Mouse (Mus musculus): ENCODE data around the gene Vmn1r232.

Vmn1r232 gene

DNA sequence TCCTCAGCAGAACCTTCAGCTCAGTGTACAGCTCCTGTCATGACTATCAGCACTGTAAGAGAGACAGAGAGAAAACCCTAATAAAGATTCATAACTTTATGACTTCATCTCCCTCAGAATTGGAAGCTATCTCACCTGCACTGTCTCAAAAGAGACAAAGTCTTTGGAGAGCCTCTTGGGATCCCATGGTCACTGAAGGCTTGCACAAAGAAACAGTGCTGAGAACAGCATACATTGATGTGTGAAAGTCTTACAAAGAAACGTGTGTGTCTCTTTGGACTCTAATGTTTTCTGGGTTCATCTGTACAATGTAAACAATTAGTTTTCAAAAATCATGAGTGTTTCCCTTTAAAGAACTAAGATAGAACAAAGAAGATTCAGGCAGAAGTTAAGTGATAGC lies at the start of gene Vmn1r232:
Gene Vmn1r232 (minus strand): TSS at position 101 of the 400 bp plus-strand sequence.
- DNase-seq (ENCODE audit: low read depth, low spot score): no peak

DNA sequence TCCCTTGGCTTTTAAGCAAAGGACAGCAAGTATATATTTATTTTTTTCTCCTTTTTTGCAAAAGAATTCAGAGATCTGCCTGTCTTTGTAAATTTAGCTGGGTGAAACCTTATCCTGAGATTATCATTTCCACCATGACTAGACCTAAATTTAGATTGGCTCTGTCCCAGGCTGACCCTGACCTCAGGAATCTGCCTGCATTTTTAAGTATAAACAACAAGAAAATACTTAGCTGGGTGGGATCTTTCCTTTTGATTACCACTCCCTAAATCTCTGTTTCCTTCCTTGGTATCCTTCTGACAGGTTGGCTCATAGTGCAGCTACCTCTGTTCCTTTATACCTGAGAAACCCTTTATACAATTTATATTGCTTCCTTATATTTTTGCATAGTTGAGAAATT lies 47.2 kb upstream of the Vmn1r232 start:
- DNase-seq (ENCODE audit: low read depth, low spot score): no peak

DNA sequence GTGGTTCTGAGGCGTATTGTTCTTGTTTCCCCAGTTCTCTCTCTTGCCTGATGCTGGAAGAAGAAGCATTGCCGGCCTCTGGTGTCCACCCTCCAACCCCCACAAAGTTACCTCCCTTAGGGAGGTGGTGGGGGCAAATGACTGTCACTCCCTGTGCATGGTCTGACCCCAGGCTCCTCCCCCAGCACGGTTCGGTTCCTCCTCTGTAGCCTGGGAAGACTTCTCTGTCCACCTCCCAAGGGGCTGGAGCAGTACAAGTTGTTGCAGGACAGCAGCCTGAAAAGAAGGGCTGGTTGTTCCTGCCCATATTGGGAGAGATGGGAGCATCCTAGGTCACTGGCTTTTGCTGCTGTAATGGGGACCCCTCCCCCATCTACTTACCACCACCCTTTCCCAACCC lies 45.9 kb upstream of the Vmn1r232 start:
- DNase-seq (ENCODE audit: low read depth, low spot score): no peak

- no peak for DNase-seq (ENCODE audit: low read depth, low spot score)
Measured at GRCm38 (mm10) chr17:20960386-20960785, 40.9 kb upstream of the Vmn1r232 start.

- peak; percentile 14 for DNase-seq (ENCODE audit: low read depth, low spot score)
Measured at GRCm38 (mm10) chr17:20946636-20947035, 27.1 kb upstream of the Vmn1r232 start.

DNA sequence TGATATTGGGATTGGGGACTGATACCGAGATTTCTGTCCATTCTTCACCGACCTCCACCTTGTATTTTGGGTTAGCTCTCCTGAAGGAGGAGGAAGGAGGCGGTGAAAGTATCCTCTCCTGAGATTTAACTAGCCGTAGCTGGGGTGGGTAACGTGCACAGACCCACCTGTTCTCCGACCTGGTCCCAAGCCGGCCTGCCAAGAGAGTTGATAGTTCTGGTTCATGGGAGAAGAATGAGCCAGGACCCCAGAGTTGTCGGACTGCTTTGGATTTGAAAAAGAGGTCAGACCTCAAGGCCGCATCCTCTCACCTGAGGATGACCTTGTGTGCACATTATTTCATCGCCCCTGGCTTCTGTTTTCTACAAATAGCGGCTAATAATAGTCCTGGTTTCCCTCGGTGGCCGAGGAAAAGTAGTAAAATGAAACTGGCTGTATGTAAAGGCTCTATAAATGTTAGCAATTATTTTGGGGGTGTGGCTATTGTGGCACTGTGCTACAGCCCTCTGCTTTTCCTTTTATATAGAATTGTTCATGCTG lies 26.6 kb upstream of the Vmn1r232 start:
- DNase-seq (ENCODE audit: low read depth, low spot score): peak; percentile 27

DNA sequence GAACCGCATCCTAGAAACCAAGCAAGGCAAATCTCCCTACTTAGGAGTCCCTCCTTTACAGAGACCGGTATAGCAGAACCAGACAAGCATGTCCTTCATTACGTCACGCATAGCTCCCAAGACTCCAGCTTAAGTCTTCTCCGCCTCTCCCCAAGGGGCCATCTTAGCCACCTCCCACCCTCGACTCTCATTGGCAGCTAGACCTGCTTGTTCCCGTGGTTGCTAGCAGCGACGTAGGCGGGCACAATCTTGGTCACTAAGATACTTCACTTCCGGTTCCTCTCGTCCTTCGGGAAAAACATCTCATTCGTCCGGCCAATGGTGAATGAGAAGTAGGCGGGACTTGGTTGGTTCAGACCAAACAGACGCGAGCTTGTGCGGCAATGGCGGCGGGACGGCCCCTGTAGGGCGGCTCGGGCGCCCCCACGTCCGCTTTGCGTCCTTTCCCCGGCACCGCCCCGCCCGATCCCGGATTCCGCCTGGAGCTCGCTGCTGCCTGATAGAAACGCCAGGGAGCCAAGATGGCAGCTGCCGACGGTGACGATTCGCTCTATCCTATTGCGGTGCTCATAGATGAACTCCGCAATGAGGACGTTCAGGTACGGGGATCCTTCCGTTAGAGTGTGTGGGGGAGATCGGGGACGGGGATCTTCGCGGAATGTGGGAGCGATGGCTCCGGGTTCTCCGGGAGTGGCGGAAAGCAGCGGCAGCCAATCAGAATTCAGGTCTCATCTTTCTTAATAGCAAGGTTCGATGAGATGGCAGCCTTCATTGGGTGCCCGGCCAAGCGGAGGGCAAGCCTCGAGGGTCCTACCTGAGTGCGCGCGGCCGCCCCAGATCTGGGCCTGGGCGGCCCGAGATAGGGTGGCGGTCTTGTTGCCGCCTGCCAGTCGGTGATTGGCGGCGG lies 25.7 kb upstream of the Vmn1r232 start, which contains the start of gene Ppp2r1a:
Gene Ppp2r1a (plus strand): TSS at position 327 of the 907 bp plus-strand sequence.
- peak; percentile 99 for DNase-seq (ENCODE audit: low read depth, low spot score)

GRCm38 (mm10) chr17:20944226-20944625 lies 24.7 kb upstream of the Vmn1r232 start:
- peak; percentile 51 for DNase-seq (ENCODE audit: low read depth, low spot score)

DNA sequence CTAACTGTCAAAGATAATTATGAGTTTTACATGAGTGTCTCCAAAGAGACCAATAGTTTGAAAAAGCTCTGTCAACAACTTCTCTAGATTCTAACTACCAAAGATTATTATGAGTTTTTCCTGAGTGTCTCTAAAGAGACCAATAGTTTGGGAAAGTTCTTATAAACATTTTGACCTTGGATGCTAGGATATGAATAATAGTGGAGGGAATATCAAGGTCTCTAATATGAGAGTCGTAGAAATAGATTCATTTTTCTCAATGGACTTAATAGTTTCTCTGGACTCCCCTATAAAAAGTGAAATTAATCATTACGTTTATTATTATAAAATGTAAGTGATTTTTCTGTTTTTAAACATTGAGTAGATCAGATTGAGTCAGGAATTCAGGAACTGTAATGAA lies 14.5 kb downstream of the Vmn1r232 start, which contains the start of gene Vmn1r231:
Gene Vmn1r231 (minus strand): TSS at position 101 of the 400 bp plus-strand sequence.
- no peak for DNase-seq (ENCODE audit: low read depth, low spot score)
